34 mouse cellular contexts compared by ENCODE assay signal in genomic region chr7:109818600-109818999, GRCm38 (mm10). TPM values are rescaled to one million over a fixed set of nuclear protein-coding genes. Genes with fewer than 3 reads are reported as not detected.
A peak's percentile ranks its signal among the peaks of the same experiment; 100 is the strongest.
DNase-seq lines count a peak whose midpoint lies in the region; ATAC-seq lines count a peak whose summit lies in the region.
"Had no signal": no experiment of that assay in that cellular context is flagged by ENCODE, and none has a peak within 500 bp of the region (broad histone marks: within the 10 kb centered on the region; RNA-seq: fewer than 3 reads in every experiment).

No protein-coding gene starts in this region.

- no peaks in the 10 kb centered on the region for H3K27me3 ChIP-seq in liver, embryonic 13.5 days
- no peaks in the 10 kb centered on the region for H3K27me3 ChIP-seq in liver, embryonic 11.5 days (replicated peaks; ENCODE audit: control insufficient read depth, insufficient read depth, low read length)
- peaks cover 5% of the 10 kb centered on the region; the same call in 1 of the 2 replicates for H3K27me3 ChIP-seq in liver, embryonic 15.5 days
- H3K27me3 ChIP-seq: embryonic facial prominence, embryonic 15.5 days; limb, embryonic 12.5 days; midbrain, embryonic 15.5 days; neural tube, embryonic 15.5 days had no signal

- H3K4me2 ChIP-seq in liver, embryonic 13.5 days, result no peak overlapping the region
- H3K4me2 ChIP-seq in liver, embryonic 11.5 days, result no peak overlapping the region
- H3K4me2 ChIP-seq in liver, embryonic 15.5 days, result no peak overlapping the region
- H3K4me2 ChIP-seq: embryonic facial prominence, embryonic 15.5 days; heart, embryonic 11.5 days; hindbrain, embryonic 14.5 days; limb, embryonic 12.5 days; midbrain, embryonic 15.5 days; neural tube, embryonic 15.5 days had no signal

- ATAC-seq in liver, embryonic 13.5 days (ENCODE audit: low read depth), result peak; percentile 54; the same call in 1 of the 2 replicates
- no peak for ATAC-seq in liver, embryonic 11.5 days (replicated peaks; ENCODE audit: low FRiP score)
- ATAC-seq in liver, embryonic 15.5 days (ENCODE audit: insufficient read depth), result peak; percentile 51; the same call in 1 of the 2 replicates
- ATAC-seq: activated CD4-positive, CD25-positive, alpha-beta regulatory T cell, adult 4 months; forebrain, embryonic 14.5 days; intestine, postnatal 0 days; midbrain, embryonic 15.5 days had no signal

- no peaks in the 10 kb centered on the region for H3K9me3 ChIP-seq in liver, embryonic 13.5 days (replicated peaks)
- H3K9me3 ChIP-seq in liver, embryonic 11.5 days (ENCODE audit: control insufficient read depth, low read length), result no peaks in the 10 kb centered on the region
- no peaks in the 10 kb centered on the region for H3K9me3 ChIP-seq in liver, embryonic 15.5 days (replicated peaks)
- H3K9me3 ChIP-seq: embryonic facial prominence, embryonic 10.5 days; embryonic facial prominence, embryonic 15.5 days; limb, embryonic 12.5 days; midbrain, embryonic 10.5 days; midbrain, embryonic 15.5 days; neural tube, embryonic 15.5 days had no signal

- no peaks in the 10 kb centered on the region for H3K36me3 ChIP-seq in liver, embryonic 13.5 days
- H3K36me3 ChIP-seq in liver, embryonic 11.5 days (ENCODE audit: control insufficient read depth, insufficient read depth, low read length), result no peaks in the 10 kb centered on the region
- no peaks in the 10 kb centered on the region for H3K36me3 ChIP-seq in liver, embryonic 15.5 days (replicated peaks)
- H3K36me3 ChIP-seq: embryonic facial prominence, embryonic 10.5 days; embryonic facial prominence, embryonic 15.5 days; limb, embryonic 12.5 days; midbrain, embryonic 15.5 days; neural tube, embryonic 15.5 days had no signal

- no peak overlapping the region for H3K27ac ChIP-seq in liver, embryonic 13.5 days
- no peak overlapping the region for H3K27ac ChIP-seq in liver, embryonic 11.5 days (ENCODE audit: low read depth, low read length)
- H3K27ac ChIP-seq in liver, embryonic 15.5 days (replicated peaks), result no peak overlapping the region
- H3K27ac ChIP-seq: embryonic facial prominence, embryonic 10.5 days; embryonic facial prominence, embryonic 15.5 days; hindbrain, embryonic 14.5 days; limb, embryonic 12.5 days; macrophage; midbrain, embryonic 10.5 days; midbrain, embryonic 15.5 days; neural tube, embryonic 15.5 days; stomach, postnatal 0 days had no signal

- WGBS in liver, embryonic 13.5 days (ENCODE audit: insufficient replicate concordance), result 36% methylated on average over 4 of the region's 4 CpGs
- WGBS in liver, embryonic 11.5 days, result 60% methylated on average over 4 of the region's 4 CpGs
- WGBS in liver, embryonic 15.5 days (ENCODE audit: insufficient replicate concordance), result 33% methylated on average over 4 of the region's 4 CpGs

- H3K9ac ChIP-seq in liver, embryonic 13.5 days, result no peak overlapping the region
- no peak overlapping the region for H3K9ac ChIP-seq in liver, embryonic 11.5 days (ENCODE audit: low read depth, low read length)
- no peak overlapping the region for H3K9ac ChIP-seq in liver, embryonic 15.5 days
- H3K9ac ChIP-seq: embryonic facial prominence, embryonic 15.5 days; hindbrain, embryonic 14.5 days; limb, embryonic 12.5 days; midbrain, embryonic 15.5 days; neural tube, embryonic 15.5 days had no signal

- DNase-seq in liver, embryonic 13.5 days, result no peak
- DNase-seq in liver, embryonic 11.5 days (ENCODE audit: low spot score), result no peak
- peak; percentile 20 for DNase-seq in c-Kit-positive CD71-positive TER-119-positive erythroid progenitor cells, embryonic 14.5 days (ENCODE audit: low spot score)
- no peak for DNase-seq in layer of hippocampus, adult 9-10 months (ENCODE audit: low spot score)
- no peak for DNase-seq in embryo, embryonic 10.5 days (ENCODE audit: low spot score)
- DNase-seq in ovary, postnatal 14 days (ENCODE audit: low spot score), result no peak
- DNase-seq: adrenal gland, adult 2 months; cerebellum, adult 11-12 months; cerebellum, adult 9-11 months; gastrocnemius, postnatal 25 days; heart, adult 11 months; kidney, adult 9 months; kidney, postnatal 10 days; layer of hippocampus, adult 9-11 months; lung, adult 18-20 months; lung, postnatal 10 days; right cerebral cortex, postnatal 25 days; spleen, adult 18-20 months; thymus, postnatal 4 days had no signal

- H3K4me3 ChIP-seq in liver, embryonic 13.5 days (replicated peaks), result no peak overlapping the region
- H3K4me3 ChIP-seq in liver, embryonic 11.5 days (ENCODE audit: low read depth, low read length), result no peak overlapping the region
- H3K4me3 ChIP-seq in liver, embryonic 15.5 days (replicated peaks), result no peak overlapping the region
- H3K4me3 ChIP-seq: embryonic facial prominence, embryonic 10.5 days; embryonic facial prominence, embryonic 15.5 days; limb, embryonic 12.5 days; midbrain, embryonic 10.5 days; midbrain, embryonic 15.5 days; neural tube, embryonic 15.5 days had no signal

- peaks cover 27% of the 10 kb centered on the region for H3K4me1 ChIP-seq in liver, embryonic 13.5 days (replicated peaks)
- peaks cover 13% of the 10 kb centered on the region; the same call in 1 of the 2 replicates for H3K4me1 ChIP-seq in liver, embryonic 11.5 days (replicated peaks; ENCODE audit: control insufficient read depth, insufficient read depth, low read length)
- H3K4me1 ChIP-seq in liver, embryonic 15.5 days (replicated peaks), result peaks cover 20% of the 10 kb centered on the region
- H3K4me1 ChIP-seq: embryonic facial prominence, embryonic 15.5 days; limb, embryonic 12.5 days; neural tube, embryonic 15.5 days had no signal

RNA-seq across cellular contexts. Expression of gene Nrip3, which starts 36.8 kb away (rescaled TPM):
- polyA plus RNA-seq in liver, embryonic 13.5 days (2015; fragmentation: Nextera tagmentation; extraction: Ambion mirVana), result 0.44 and 0.67 TPM in 2 replicates
- 0.30 and 0.52 TPM in 2 replicates for polyA plus RNA-seq in liver, embryonic 11.5 days (2014; fragmentation: Nextera tagmentation; extraction: Ambion mirVana)
- polyA plus RNA-seq in liver, embryonic 15.5 days (2015; fragmentation: Nextera tagmentation; extraction: Ambion mirVana), result 0.23 and 0.28 TPM in 2 replicates
- polyA plus RNA-seq: macrophage had no signal

RNA-seq across cellular contexts. Expression of gene Scube2, which starts 46.9 kb away (rescaled TPM):
- polyA plus RNA-seq in liver, embryonic 13.5 days (2015; fragmentation: Nextera tagmentation; extraction: Ambion mirVana), result 0.06 and 0.14 TPM in 2 replicates
- polyA plus RNA-seq in liver, embryonic 11.5 days (2014; fragmentation: Nextera tagmentation; extraction: Ambion mirVana), result 0.38 and 0.44 TPM in 2 replicates
- polyA plus RNA-seq in liver, embryonic 15.5 days (2015; fragmentation: Nextera tagmentation; extraction: Ambion mirVana), result 0.05 and 0.22 TPM in 2 replicates
- polyA plus RNA-seq: macrophage; thymus, postnatal 0 days had no signal
